Mouse (Mus musculus) kidney, postnatal 36 days (tissue): ENCODE results near the gene Hoxa9.

Experiments
- DNase-seq, 2 experiments: peaks; one replicate each; pipeline ENCODE4 v3.0.0; 2021 to 2022; ENCODE audit warnings: mixed read lengths in 2 of 2

The Hoxa9 gene

GRCm38 (mm10) chr6:52180726-52181125, 50.2 kb downstream of the Hoxa9 start:
- DNase-seq = no peak

DNA sequence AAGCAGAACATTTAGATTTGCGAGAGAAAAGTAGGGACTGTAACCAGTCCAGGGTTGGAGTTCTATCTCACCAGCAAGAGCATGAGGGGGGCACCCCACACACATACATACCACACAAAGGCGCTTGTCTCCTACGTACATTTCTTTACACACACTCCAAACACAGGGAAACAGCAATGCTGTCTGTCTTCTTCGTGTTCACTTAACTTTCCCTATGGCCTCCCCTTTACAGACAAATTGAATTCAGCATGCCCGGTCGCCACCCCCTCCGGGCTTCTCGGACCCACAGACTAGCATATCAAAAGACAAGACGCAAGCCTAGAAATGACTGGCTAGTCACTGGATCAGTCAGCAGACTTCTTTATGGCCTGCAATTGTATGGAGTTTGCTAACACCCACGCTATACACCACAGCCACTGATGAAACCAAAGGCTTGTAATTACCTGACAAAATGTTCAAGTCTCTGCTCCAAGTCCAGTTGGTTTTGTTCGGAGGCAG, 50.6 kb downstream of the Hoxa9 start:
- DNase-seq = no peak

- DNase-seq = no peak
These were observed 51.2 kb downstream of the Hoxa9 start for GRCm38 (mm10) chr6:52179690-52180089.

DNA sequence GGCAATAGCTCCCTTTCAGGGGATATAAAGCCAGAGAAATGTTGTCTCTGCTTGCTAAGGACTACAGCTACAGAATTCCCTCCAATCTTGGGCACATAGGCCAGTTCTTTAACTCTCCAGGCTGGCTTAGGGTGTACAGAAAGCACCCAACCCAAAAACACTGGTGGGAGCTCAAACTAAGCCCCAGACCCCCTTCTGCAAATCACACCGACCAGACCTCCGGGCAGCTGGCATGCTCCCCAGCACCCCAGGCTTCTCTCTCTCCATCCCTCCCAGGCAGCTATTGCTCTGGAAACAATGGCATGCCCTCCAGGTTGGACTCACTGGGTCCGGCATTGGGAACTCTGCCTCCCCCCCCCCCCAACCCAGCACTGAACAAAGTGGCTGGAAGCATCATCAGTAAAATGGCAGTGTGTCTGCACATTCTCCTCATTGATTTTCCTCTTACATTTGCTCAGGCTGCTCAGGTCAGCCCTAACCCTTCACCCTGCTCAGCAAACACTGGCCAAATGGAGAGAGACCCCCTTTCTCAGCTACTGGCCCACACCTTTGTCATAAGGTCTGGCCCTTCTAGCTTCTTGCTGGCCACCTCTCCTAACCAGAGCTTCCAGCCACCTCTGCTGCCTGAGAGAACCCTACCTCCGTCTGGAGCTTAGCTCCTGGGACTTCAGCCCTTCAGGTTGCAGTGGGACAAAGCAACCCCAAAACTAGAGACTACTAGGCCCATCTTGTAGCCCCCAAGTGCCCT, 51.8 kb downstream of the Hoxa9 start:
- DNase-seq = no peak

GRCm38 (mm10) chr6:52177806-52178205, 53.1 kb downstream of the Hoxa9 start:
- DNase-seq = no peak

DNA sequence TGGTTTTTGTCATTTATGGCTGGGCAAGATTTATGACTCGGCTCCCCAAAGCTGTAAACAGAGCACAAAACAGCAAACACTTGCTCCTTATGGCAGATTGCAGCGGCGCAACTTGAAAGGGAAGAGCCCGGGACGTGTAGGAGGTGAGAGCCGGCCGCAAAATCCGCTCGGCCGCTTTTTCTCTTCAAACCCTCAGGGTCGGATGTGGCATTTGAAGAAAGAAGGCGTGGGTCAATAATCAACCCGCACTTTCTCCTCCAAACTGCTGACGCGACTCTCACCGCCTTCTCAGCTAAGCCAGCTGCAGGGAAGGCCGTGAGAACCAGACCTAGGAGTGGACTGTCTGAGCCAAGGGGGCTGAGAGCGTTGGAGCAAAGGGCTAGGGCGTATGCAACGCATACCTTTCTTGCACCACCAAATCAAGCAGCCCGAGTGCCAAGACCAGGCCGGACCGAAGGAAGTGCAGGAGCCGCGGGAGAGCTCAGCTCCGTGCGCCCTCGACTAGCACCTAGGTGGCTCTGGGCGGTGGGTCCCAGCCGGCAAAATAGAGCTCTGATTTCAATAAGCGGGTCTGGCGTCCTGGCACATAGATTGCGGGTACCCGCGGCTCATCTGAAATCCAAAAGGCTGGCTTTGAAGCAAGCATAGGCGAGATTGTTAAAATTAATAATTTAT, 53.7 kb downstream of the Hoxa9 start, which contains the start of gene 5730596B20Rik:
Gene 5730596B20Rik, plus strand, starts transcription at position 438 of the 675 bp plus-strand sequence.
- DNase-seq = peak; percentile 83 to 89

DNA sequence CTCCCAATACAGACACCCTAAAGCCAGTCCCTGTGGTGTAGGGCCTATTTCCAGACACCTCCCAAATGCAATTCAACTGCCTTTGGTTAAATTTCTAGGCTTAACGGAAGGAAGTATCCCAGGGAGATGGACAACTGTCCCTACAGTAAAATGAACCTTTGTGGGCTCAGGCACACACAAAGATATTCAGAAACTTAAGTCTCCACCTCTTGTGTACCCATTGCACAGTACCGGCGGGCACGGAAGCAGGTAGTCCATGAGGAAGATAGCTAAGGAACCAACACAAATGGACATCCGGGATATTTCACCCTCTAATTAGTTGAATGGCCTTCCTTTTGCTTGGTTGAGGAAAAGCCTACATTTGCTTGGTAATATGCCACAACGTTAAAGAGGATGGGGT, 54.5 kb downstream of the Hoxa9 start:
- no peak for DNase-seq

- peak in 1 of 2 experiments; percentile 82 for DNase-seq
These were observed 55.0 kb downstream of the Hoxa9 start for GRCm38 (mm10) chr6:52175864-52176263.

DNA sequence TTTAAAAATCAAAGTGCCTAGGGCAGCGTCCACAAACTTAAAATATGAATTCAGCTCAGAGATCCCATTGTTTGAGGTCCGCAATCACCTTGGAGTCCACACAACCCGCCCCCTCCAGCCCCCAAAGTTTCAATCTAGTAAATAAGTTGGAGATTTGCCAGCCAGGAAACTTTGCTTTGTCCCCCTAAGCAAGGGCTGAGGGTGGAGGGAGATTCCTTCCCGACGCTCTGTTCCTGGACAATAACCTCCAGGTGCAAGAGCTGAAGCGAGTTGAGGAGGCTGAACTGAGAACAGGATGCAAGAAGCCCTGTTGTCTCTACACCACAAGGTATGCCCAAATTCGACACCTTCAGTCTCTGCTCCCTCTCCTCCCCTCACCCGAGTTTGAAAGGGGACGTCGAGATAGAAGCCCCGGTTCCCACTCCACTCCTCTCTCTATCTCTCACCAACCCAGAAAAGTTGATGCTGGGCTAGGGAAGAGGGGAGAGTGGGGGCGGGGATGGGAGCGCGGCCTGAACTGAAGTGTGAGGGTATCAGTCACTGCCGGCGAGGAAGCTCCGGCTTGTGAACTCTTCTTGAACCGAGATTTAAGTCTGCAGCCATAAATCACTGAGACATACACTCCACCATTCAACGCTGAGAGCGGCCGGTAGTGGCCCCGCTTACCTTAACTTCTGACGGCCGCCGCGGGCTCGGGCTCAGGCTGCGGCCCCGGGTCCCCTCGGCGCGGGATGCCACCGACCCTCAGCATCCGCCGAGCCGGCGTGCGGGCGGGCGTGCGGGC, 55.7 kb downstream of the Hoxa9 start:
- peak; percentile 58 to 70 for DNase-seq

DNA sequence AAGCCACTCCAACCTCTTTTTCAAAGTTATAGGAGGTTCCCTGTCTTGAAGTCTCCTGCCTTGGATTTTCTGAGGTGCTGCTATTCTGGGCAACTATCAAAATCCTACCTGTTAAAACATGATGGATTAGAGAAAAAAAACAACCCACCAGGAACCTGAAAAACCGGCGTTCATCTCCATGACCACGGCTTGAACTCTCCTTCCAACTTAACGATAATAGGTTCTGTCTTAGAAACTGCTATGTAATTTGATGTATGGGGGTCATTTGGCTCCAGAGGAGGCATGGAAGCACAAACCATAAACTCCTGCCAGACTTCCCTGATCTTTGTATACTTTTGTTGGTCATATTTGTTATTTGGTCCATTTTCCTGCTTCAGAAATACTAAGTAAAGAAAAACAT, 57.2 kb downstream of the Hoxa9 start:
- no peak for DNase-seq
